Mouse (Mus musculus): ENCODE results near the gene B3galt4.
A peak's percentile ranks its signal among the peaks of the same experiment; 100 is the strongest.
"Not testable (repeated sequence)": the region's sequence is repeated elsewhere in the genome, so short reads cannot be mapped to it uniquely, and the experiment has no call there.

Gene B3galt4

GRCm38 (mm10) chr17:33919351-33920281 is 31.7 kb downstream of the B3galt4 start:
- DNase-seq, result peak; percentile 80

DNA sequence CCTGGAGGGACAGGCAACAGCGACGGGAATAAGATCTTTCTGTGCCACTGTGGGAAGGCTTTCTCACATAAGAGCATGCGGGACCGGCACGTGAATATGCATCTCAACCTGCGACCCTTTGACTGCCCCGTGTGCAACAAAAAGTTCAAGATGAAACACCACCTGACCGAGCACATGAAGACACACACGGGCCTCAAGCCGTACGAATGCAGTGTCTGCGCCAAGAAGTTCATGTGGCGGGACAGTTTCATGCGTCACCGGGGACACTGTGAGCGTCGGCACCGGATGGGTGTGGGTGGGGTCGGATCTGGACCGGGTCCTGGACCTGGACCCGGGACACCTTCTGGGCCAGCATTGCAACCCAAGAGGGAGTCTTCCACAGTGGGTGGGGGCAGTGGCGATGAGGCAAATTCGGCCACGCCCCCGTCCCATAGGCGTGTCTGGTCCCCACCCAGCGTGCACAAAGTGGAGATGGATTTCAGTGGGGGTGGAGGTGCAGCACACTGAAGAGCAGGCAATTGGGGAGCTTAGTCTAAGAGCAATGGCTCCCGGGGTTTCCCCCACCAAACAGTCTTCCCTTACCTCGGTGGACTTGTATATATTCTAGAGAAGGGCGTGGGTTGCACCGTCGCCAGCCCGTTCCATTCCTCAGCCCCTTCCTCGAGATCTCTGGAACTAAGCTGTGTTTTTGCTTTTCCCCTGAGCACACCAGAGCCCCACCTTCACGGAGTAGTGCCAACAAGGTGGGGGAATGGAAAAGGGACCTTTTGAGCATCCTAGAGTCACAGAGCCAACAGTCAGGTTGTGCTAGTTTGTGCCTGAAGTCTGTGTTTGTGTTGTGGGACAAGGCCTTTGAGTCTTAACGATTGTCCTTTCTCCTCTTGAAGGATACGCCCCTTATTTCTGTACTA is 32.7 kb downstream of the B3galt4 start:
- peak; percentile 65 for DNase-seq

DNA sequence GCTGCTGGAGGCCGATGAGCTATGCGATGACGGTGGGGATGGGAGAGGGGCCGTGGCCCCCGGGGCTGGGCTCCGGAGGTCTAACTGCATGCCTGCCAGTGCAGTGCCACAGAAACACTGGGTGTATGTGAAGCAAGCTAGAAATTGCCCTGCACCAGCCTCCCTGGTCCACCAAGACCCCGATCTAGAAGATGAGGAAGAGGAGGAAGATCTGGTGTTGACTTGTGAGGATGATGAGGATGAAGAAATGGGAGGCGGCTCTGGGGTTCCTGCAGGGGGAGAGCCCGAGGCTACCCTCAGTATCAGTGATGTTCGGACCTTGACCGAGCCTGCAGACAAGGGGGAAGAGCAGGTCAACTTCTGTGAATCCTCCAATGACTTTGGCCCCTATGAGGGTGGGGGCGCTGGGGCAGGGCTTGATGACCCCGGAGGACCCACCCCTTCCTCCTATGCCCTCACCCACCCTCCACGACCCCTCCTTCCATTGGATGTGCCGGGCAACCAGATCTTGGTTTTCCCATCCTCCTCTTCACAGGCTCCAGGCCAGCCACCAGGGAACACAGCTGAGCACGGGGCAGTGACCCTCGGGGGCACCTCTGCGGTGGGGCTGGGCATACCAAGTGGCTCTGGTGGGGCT is 33.5 kb downstream of the B3galt4 start:
- DNase-seq, result peak; percentile 64

DNA sequence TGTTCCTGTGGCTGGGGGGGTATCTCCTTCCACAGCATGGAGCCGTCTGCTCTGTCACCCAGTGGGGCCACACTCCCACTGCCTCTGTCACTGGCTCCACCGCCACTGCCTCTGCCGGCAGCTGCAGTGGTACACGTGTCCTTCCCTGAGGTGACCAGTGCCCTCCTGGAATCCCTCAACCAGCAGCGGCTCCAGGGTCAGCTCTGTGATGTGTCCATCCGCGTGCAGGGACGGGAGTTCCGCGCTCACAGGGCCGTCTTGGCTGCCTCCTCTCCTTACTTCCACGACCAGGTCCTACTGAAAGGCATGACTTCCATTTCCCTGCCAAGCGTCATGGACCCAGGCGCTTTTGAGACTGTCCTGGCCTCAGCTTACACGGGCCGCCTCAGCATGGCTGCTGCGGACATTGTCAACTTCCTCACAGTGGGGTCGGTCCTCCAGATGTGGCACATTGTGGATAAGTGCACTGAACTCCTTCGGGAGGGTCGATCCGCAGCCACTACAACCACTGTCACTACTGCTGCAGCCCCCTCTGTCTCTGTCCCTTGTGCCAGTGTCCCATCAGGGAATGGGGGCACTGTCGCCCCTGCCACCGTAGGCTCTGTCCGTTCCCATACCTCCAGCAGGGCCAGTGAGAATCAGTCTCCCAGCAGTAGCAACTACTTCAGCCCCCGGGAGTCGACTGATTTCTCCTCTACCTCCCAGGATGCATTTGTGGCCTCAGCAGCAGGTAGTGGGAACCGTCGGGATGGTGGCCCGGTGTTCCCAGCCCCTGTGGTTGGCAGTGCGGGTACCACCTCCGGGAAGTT is 34.2 kb downstream of the B3galt4 start:
- peak; percentile 66 for DNase-seq

- DNase-seq, result peak; percentile 79
Observed at GRCm38 (mm10) chr17:33916294-33916693, 35.0 kb downstream of the B3galt4 start.

DNA sequence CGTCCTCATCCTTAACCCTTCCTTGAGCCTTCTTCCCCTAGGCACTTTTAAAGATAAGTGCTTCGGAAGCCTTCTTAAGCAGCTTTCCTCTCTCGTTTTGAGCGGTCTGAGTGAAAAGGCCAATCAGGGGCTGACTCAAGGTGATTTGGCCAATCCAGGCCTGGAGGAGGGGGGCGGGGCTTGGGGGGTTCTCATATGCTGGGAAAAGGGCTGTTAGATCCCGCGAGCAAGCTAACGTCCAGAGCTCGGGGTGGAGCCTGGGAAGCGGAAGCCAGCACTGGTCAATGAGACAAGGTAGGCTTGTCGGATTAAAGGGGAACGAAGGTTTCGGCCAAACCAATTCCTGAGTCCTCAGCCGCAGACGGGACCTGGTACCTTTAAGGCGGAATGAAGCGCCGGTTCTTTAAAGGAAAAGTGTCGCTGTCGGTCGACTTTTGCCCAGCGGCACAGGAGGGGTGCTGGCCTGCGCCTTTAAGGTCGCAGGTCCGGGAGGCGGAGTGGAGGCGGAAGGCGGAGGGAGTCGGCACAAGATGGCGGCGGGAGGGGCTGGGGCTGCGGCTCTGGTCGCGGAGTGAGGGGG is 35.5 kb downstream of the B3galt4 start, which contains the start of the genes Tapbp and Zbtb22:
Gene Tapbp, plus strand, starts transcription at position 229 of the 580 bp plus-strand sequence.
Gene Zbtb22, plus strand, starts transcription at position 234 of the 580 bp plus-strand sequence.
- peak; percentile 99 for DNase-seq

DNA sequence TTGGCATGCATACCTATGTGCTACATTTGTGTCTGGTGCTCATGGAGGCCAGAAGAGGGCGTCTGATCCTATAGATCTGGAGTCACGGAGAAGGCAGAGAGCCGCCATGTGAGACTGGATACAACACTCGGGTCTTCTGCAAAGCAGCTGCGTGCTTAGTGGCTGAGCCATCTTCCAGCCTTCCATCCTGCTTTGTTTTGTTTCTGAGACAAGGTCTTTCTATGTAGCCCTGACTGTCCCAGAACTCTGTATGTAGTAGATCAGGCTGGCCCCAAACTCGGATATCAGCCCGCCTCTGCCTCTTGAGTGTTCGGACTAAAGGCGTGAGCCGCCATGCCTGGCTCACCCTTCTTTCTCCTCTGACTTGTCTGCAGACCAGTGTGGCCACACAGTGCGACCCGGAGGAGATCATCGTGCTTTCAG is 36.3 kb downstream of the B3galt4 start:
- DNase-seq, result peak; percentile 68

GRCm38 (mm10) chr17:33913905-33914304 is 37.4 kb downstream of the B3galt4 start:
- DNase-seq, result peak; percentile 55

DNA sequence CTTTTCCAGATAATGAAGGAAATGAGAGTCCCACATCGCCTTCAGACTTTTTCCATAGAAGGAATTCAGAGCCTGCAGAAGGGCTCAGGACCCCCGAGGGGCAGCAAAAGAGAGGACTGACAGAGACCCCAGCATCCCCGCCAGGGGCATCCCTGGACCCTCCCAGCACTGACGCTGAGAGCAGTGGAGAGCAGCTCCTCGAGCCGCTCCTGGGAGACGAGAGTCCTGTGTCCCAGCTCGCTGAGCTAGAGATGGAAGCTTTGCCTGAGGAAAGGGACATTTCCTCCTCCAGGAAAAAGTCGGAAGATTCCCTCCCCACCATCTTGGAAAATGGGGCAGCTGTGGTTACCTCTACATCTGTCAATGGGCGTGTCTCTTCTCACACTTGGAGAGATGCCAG is 38.0 kb downstream of the B3galt4 start:
- DNase-seq, result peak; percentile 46

DNA sequence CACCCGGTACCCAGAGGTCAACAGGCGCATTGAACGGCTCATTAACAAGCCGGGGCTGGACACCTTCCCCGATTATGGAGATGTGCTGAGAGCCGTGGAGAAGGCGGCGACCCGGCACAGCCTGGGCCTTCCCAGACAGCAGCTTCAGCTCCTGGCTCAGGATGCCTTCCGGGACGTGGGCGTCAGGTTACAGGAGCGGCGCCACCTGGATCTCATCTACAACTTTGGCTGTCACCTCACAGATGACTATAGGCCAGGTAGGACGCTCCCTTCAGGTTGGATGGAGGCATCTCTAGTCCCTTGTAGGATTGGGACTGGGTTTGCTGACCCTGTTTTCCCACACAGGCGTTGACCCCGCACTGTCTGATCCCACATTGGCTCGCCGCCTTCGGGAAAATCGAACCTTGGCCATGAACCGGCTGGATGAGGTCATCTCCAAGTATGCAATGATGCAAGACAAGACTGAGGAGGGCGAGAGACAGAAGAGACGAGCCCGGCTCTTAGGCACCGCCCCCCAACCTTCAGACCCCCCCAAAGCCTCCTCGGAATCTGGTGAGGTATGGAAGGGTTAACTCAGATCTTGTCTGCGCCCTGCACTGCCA is 39.4 kb downstream of the B3galt4 start:
- peak; percentile 57 for DNase-seq

DNA sequence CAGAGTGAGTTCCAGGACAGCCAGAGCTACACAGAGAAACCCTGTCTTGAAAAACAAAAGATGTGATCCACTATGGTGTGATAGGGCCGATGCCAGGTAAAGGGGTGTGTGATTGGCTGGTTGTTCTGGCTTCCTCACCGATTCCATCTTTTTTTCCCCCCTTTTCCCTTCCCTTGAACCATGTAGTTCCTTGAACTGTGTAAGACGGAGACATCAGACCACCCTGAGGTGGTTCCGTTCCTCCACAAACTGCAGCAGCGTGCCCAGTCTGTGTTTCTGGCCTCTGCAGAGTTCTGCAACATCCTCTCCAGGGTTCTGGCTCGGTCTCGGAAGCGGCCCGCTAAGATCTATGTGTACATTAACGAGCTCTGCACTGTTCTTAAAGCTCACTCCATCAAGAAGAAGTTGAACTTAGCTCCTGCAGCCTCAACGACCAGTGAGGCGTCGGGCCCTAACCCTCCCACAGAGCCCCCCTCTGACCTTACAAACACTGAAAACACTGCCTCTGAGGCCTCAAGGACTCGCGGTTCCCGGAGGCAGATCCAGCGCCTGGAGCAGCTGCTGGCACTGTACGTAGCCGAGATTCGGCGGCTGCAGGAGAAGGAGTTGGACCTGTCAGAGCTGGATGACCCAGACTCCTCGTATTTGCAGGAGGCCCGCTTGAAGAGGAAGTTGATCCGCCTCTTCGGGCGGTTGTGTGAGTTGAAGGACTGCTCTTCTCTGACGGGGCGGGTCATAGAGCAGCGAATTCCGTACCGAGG is 40.1 kb downstream of the B3galt4 start:
- peak; percentile 53 for DNase-seq

DNA sequence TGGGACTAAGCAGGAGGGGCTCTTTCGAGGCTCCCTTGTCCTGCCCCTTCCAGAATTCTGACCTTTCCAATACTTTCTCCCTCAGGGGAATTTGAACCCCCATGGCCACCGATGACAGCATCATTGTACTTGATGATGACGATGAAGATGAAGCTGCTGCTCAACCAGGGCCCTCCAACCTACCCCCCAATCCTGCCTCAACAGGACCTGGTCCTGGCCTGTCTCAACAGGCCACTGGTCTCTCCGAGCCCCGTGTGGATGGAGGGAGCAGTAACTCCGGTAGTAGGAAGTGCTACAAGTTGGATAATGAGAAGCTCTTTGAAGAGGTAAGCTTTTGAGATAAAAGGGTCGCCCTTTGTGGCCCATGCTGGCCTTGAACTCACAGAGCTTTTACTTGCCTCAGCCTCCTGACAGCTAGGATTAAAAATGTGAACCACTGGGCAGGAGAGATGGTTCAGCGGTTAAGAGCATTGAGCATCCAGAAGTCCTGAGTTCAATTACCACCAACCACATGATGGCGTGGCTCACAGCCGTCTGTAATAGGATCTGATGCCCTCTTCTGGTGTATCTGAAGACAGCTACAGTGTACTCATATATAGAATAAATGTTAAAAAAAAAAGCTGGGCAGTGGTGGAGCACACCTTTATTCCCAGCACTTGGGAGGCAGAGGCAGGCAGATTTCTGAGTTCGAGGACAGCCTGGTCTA is 40.8 kb downstream of the B3galt4 start:
- DNase-seq, result peak; percentile 66

DNA sequence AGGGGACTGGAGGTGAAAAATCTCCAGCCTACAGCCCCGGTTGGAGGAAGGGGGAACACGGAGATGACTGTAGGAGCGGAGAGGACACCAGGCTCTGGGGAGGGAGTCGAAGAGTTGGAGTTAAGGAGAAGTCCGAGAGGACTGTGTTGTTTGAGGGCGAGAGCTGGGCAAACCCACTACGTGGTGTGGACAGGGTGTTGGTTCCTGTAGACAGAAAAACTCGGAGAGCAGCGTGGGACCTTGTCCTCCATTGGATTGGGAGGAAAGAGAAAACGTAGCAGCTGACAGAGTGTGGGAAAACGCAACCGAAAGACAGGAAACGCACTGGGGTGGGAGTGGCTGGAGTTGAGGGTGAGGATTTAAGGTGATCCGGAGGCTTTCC is 41.4 kb downstream of the B3galt4 start:
- DNase-seq, result no peak

DNA sequence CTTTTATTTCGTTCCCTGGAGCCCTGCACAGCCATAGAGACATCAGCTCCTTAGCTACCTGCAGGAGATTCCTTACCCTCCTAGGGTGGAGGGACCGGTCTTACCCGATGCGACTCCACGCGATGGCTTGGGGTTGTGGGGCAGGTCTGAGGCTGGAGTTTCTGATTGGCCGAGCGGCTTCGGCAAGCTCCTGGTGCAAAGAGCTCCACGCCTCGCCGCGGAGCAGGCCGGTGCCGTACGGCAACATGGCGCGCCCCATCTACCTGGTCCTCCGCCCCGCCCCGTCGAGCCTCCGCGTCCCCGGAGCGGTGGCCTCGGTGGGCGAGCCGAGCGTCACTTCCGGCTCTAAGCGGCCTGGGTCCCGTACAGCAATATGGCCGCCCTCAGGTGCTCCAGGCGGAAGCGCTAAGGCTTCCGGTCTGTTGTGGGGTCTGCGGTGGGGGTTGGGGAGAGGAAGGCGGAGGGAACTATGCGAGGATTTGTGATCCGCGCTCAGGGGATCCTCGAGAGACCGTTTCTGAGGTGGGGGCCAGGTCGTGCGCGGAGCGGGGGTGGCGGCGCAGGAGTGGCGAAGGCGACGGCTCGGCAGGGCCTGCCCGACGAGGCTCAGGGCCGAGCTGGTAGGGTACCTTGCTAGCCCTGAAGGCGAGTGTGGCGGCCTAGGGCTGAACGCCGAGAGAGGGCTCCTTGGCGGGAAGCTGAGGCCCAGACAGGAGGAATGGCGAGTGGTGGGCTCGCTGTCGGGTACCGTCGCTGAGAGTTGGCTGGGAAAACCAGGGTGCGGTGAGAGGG is 42.0 kb downstream of the B3galt4 start, which contains the start of gene Daxx:
Gene Daxx, plus strand, starts transcription at position 338 of the 792 bp plus-strand sequence.
- peak; percentile 98 for DNase-seq

DNA sequence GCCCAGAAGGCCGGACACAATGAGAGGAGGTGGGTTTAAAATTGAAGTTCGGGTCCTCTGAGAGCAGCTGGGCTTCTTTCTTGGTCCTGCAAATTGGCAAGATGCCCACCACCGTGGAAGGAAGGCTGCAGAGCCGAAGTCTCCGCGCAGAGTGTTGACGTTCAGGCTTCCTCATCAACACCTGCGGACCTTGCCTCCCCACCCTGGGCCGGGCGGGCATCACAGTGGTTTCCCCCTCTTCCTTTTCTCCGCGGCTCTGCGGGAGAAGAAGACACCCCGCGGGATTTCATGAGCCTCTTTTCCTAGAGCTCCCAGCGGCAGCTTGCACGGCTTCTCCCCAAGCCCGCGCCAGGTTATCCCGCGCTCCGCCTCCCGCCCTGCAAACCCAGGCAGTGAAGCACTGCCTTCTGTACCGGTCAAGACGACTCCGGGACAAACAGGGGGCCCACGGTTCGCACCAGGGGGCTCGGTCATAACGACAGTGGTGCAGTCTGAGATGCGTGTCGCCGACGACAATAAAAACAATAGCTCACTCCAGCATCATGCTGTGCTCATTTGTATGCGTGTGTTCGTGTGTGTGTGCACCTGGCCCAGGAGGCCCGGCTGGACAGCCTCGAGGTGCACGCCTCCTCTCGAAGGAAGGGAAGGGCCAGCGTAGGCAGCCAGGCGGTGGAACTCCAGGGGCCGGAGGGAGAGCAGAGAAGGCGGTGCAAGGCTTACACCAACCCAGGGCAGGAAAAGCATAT is 42.8 kb downstream of the B3galt4 start:
- peak; percentile 80 for DNase-seq

DNA sequence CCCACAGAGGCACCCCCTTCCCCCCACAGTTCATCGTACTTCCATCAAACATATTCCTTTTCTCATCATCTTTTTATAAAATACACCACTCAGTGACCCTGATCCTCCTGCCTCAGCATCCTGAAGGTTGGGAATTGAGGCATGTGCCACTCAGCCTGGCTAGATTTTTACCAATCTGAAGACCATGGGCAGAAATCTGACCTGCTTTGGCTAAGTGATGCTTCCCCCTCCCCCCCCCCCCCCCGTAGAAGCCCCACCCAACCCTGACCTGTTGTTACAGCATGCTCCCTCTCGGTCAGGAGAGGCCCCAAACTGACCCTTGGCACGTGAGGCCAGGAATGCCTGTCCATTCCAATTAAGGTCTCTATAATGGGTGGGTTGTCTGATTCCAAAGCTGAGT is 46.5 kb downstream of the B3galt4 start, which contains the start of gene Platr17:
Gene Platr17, plus strand, starts transcription at position 301 of the 400 bp plus-strand sequence.
- not testable (repeated sequence) for DNase-seq

DNA sequence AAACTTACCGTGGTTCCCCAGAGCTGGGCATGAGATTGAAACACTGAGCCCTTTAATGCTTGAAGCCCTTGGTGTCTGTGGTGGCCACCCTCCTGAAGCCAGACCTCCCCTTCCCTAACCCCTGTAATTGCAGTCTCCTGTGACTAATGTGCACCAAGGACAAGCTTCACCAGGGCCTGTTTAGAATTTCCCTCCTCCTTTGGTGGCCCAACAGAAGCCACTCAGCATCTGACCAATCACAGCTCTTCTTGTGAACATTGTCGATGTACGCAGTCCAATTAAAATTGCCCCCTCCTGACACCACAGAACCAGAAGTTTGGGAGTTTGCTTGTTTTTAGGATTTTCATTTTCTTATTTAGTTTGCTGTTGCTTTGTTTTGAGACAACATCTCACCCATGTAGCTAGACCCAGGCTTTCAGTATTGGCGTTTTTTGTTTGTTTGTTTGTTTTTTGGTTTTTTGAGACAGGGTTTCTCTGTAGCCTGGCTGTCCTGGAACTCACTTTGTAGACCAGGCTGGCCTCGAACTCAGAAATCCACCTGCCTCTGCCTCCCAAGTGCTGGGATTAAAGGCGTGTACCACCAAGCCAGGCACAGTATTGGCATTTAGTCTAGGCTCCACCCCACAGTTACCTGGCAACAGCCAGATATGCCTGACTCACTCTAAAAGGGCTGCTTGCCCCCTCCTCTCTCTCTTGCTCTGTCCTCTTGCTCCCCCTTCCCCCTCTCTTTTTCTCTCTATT is 47.2 kb downstream of the B3galt4 start:
- not testable (repeated sequence) for DNase-seq

Measured in cerebellum, adult 9-10 months (tissue).